Mouse (Mus musculus) layer of hippocampus, postnatal 25 days (tissue): ENCODE data around the gene Gsdma. TPM values are rescaled to one million over a fixed set of nuclear protein-coding genes. Genes with fewer than 3 reads are reported as not detected.
"Not testable (repeated sequence)": the region's sequence is repeated elsewhere in the genome, so short reads cannot be mapped to it uniquely, and the experiment has no call there.

Experiments
- DNase-seq, 2 experiments: peaks; one replicate each; pipeline ENCODE4 v3.0.0; 2022; ENCODE audit warnings: mixed read lengths in 2 of 2, low spot score in 1 of 2; ENCODE audit errors: extremely low spot score in 1 of 2
- total RNA-seq, 2 experiments: library from RNA; stranded (reverse); gene quantifications; 2 replicates each; pipeline ENCODE4 v1.2.3; 2021

Gsdma gene
- total RNA-seq, 2 experiments from 2014 or later, result not detected

GRCm38 (mm10) chr11:98707401-98708281, 43.5 kb downstream of the Gsdma start:
- DNase-seq, result no peak

DNA sequence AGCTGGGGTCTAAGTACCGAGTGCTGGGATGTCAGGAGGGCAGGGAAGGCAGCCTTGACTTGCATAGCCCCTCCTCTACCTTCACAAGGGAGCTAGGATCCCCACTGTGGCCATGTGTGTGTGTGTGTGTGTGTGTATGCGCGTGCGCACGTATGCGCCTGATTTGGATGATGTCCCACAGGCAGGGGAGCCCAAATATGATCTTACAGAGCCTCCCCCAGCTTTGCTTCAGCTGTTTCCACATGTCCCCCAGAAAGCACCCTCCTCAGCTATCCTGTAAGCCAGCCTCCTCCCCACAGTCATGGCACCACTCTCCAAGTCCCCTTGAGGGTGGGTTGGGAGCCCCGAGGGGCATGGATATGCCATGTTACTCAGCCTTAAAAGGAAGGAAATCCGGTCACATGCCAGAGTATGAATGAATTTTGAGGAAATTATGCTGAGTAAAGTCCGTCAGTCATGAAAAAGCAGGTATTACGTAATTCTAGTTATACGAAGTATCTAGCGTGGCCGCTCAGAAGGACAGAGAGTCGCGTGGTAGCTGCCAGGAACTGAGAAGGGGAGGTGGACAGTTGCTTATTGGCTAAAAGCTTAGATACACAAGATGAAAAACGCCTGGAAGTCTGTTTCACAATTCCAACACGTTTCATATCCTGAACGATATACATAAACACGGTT, 44.3 kb downstream of the Gsdma start:
- DNase-seq, result no peak

DNA sequence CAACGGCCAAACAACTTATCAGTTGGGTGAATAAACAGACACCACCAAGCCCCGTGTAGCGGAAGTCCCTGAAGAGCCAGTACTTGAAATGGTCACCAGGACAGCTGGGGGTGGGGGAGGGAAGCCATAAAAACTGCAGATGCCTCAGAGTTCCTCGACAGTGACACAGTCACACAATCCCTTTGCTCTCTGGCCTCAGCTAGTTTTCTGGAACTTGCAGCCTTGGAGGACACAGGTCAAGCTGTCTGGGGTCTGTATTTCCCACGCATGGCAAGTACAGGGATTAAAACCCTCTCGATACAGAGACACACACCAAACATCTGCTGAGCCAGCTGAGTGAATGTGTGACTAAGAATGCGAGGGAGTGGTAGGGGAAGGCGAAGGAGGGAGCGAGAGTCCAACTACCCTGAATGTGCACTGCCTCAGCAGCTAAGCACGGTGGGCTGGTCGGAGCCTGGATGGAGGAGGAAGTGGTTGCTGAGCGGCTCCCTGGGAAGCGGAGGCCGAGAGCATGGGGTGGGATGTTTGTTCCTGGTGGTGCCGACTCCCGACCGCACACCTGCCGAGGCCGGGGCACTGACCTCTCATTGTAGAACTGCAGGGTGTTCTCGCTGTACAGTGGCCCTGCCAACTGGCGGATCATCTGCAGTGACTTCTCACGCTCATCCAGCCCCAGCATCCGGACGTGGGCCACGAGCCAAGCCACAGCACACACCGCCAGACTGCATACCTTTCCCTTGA, 45.0 kb downstream of the Gsdma start:
- DNase-seq, result no peak

DNA sequence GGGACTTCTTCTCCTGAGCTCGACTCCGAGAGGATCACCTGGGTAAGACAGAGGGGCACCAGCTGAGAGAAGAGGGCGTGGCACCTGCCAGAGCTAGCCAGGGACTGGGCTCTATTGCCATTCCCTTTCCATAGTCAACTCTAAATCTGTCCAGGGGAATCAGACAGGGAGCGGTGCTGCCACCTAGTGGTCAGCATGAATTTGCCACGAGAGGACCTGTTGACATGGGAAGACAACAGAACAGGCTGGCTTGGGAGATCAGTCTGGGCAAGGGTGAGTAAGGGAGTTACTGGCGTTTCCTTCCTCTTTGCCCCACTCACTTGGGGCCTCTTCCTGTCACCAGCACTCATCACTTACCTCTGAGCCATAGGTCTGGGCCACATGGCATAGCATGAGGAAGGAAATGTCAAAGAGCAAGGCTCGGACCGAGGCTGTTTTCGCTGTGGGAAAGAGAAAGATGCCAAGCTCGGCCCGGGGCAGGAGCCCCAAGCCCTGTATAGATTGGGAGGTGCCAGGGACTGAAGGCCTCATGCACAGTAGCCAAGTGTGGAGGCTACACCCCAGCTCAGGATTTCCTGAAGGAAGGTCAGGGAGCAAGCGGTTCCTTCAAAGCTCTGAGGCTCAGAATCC, 46.4 kb downstream of the Gsdma start:
- DNase-seq, result peak; percentile 69 to 90

- no peak for DNase-seq
Observed at GRCm38 (mm10) chr11:98711046-98711434, 46.9 kb downstream of the Gsdma start.

GRCm38 (mm10) chr11:98712009-98712408, 47.9 kb downstream of the Gsdma start:
- not testable (repeated sequence) for DNase-seq

DNA sequence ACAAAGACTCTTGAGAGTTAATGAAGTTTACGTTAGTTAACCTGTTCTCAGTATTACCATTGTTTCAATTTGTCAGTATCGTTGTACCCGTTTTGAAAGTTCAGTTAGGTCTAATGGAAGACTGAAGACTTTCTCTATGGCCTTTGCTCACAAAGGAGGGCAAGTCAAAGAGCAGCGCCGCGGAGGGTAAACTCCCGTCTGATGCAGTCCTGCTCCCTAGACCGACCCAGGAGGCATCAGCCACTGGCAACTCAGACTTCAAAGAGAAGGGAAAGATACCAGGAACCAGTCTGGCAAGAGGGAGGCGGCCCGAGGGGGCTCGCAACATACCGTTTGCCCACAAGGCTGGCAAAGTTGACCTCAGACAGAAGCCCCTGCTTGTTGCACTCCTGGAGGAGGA, 49.6 kb downstream of the Gsdma start:
- no peak for DNase-seq

DNA sequence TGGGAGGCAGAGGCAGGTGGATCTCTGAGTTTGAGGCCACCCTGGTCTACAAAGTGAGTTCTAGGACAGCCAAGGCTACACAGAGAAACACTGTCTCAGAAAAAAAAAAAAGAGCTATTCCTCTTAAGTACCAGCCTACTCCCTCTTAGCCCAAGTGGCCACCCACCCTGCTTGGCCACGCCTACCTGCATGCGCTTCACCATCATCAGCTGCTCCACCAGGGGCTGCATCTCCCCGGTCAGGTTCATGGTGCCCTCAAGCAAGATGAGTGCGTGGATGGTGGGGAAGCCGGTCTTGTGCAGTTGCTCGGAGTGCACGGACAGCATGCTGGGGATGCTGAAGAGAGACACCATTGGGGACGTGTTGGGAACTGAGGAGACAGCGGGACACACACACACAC, 51.8 kb downstream of the Gsdma start:
- no peak for DNase-seq

- peak; percentile 75 to 82 for DNase-seq
Observed at GRCm38 (mm10) chr11:98717904-98718303, 53.8 kb downstream of the Gsdma start.

- DNase-seq, result no peak
Observed at GRCm38 (mm10) chr11:98720756-98721155, 56.6 kb downstream of the Gsdma start.

DNA sequence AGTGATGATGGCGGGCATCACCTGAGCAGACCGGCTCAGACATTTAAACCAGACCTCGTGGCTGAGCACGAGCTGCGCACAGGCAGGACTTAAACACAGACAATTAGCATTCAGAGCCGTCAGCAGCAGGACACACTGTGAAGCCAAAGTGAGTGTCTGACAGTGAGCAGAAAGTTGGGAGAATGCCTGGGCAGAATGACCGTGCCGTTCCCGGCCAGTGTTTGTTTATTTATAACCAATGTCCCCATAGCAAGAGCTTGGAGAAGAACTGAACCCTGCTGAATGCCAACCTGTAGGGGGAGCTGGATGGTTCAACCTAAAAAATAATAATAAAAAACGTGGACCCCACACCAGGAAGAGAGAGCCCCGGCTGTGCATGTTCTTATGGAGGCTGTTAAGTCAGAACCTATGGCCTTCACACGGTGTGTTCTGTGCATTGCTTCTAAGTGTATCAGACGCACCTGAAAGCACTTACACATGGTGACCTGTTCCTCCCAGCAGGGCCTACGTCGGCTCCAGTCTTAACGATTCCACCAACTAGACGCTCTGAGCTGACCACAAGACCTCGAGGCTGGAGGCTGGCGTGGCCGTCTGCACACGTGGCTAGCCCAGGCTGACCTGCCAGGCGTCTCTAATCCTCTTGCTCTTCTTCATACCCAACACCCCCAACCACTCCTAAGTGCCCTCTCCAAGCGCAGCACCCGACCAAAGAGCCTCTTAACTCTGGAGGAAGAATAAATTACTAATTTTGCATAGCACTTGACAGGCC, 57.5 kb downstream of the Gsdma start:
- no peak for DNase-seq

GRCm38 (mm10) chr11:98723098-98723497, 58.9 kb downstream of the Gsdma start:
- DNase-seq, result no peak

- no peak for DNase-seq
Observed at GRCm38 (mm10) chr11:98725926-98726506, 61.9 kb downstream of the Gsdma start.

Other genes starting within 250 kb of the Gsdma start
- gene Mien1, start 225.4 kb upstream of the Gsdma start, total RNA-seq, result 100 to 1,000 TPM in 1 of 2 experiments, 10 to 100 TPM in 1; 92.2 to 104 TPM
- gene Grb7, start 218.0 kb upstream of the Gsdma start, total RNA-seq, result 1 to 10 TPM; 1.4 to 2.1 TPM
- gene Ikzf3, start 118.3 kb upstream of the Gsdma start, total RNA-seq, result under 1 TPM in 1 of 2 experiments, not detected in 1; 0.52 TPM
- gene Zpbp2, start 113.3 kb upstream of the Gsdma start, total RNA-seq, result not detected
- 10 to 100 TPM; 47.7 to 57.5 TPM for gene Ormdl3, start 77.0 kb upstream of the Gsdma start, total RNA-seq
- not detected for gene Lrrc3c, start 66.1 kb upstream of the Gsdma start, total RNA-seq
- 10 to 100 TPM; 10.4 to 12.4 TPM for gene Gm12355, start 38.7 kb upstream of the Gsdma start, total RNA-seq
- gene Gsdma3, start 38.0 kb upstream of the Gsdma start, total RNA-seq, result not detected
- under 1 TPM in 1 of 2 experiments, not detected in 1; 0.20 TPM for gene Gsdma2, start 17.6 kb upstream of the Gsdma start, total RNA-seq
- gene Psmd3, start 18.2 kb downstream of the Gsdma start, total RNA-seq, result 100 to 1,000 TPM; 127 to 128 TPM
- gene Csf3, start 36.9 kb downstream of the Gsdma start, total RNA-seq, result not detected
- gene Med24, start 65.1 kb downstream of the Gsdma start, total RNA-seq, result 100 to 1,000 TPM; 118 to 130 TPM
- 1,000 to 10,000 TPM; 1,027 to 1,094 TPM for gene Thra, start 76.3 kb downstream of the Gsdma start, total RNA-seq
- 10 to 100 TPM; 78.1 to 92.2 TPM for gene Nr1d1, start 111.0 kb downstream of the Gsdma start, total RNA-seq
- 100 to 1,000 TPM; 170 to 176 TPM for gene Msl1, start 131.2 kb downstream of the Gsdma start, total RNA-seq
- 10 to 100 TPM; 53.3 to 60.6 TPM for gene Casc3, start 140.6 kb downstream of the Gsdma start, total RNA-seq
- gene Rapgefl1, start 172.4 kb downstream of the Gsdma start, total RNA-seq, result 100 to 1,000 TPM; 185 to 222 TPM
- gene Wipf2, start 199.3 kb downstream of the Gsdma start, total RNA-seq, result 10 to 100 TPM; 57.2 to 61.4 TPM
- gene Cdc6, start 243.4 kb downstream of the Gsdma start, total RNA-seq, result under 1 TPM; 0.54 to 0.94 TPM